Mouse (Mus musculus): ENCODE data around the gene Gpx8. TPM values are rescaled to one million over a fixed set of nuclear protein-coding genes. Genes with fewer than 3 reads are reported as not detected.

Gene Gpx8
- polyA plus RNA-seq, 2 experiments: 132 to 218 TPM

DNA sequence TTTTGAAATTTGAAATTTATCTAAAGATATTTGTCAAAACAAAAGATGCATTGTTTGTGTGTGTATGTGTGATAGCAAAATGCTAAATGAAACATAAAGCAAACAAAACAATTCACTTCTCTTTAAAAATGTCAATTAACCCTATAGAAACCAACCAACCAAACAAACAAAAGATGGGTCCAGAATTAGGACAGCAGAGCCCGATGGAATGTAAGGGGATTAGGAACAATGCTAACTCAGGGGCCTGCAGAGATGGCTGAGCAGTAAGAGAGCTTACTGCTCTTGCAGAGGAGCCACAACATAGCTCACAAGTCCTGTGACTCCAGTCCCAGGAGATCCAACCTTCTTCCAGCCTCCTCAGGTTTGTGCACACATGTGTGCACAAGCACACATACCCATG, 35.9 kb upstream of the Gpx8 start:
- no peak for ATAC-seq (ENCODE audit: low FRiP score, low read depth)
- no peak overlapping the region for H3K27ac ChIP-seq (replicated peaks; ENCODE audit: low read depth, low read length)
- no peak overlapping the region for H3K4me2 ChIP-seq (replicated peaks; ENCODE audit: low read depth, low read length, severe bottlenecking)
- H3K4me1 ChIP-seq (ENCODE audit: control insufficient read depth, insufficient read depth, low read length): no peaks in the 10 kb centered on the region
- DNase-seq (ENCODE audit: low spot score): no peak
- no peaks in the 10 kb centered on the region for H3K36me3 ChIP-seq (ENCODE audit: control insufficient read depth, insufficient read depth, low read length)
- H3K4me3 ChIP-seq (replicated peaks; ENCODE audit: low read length): no peak overlapping the region
- WGBS: 74% methylated on average over 1 of the region's 1 CpGs
- H3K9me3 ChIP-seq (ENCODE audit: control insufficient read depth, low read length): no peaks in the 10 kb centered on the region
- H3K27me3 ChIP-seq (ENCODE audit: control insufficient read depth, insufficient read depth, low read length): no peaks in the 10 kb centered on the region
- H3K9ac ChIP-seq (ENCODE audit: low read depth, low read length, severe bottlenecking): no peak overlapping the region
- TF ChIP-seq POLR2A (IDR thresholded peaks at IDR 0.05; ENCODE audit: borderline replicate concordance, extremely low read depth, insufficient read depth, insufficient read length): no peak

DNA sequence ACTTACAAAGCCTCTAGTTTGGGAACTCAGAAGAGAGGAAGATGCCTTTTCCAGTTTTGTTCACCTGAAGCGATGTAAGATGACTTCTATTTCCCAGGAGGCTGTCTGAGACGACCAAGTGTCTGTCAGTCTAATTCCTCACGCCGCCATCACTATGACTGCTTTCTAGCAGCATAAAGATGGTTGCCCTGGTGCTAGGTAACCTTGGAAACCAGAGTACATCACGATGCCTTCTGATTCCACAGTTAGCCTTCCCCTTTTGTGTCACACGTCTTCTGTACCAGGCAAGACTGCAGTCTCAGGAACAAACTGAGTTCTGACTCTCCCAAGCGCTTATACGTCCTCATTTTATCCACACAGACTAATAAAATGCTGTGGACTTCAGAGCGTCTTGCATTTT, 32.8 kb upstream of the Gpx8 start:
- 82% methylated on average over 9 of the region's 9 CpGs for WGBS
- H3K4me2 ChIP-seq (replicated peaks; ENCODE audit: low read depth, low read length, severe bottlenecking): no peak overlapping the region
- no peak for DNase-seq (ENCODE audit: low spot score)
- no peak for TF ChIP-seq POLR2A (IDR thresholded peaks at IDR 0.05; ENCODE audit: borderline replicate concordance, extremely low read depth, insufficient read depth, insufficient read length)
- H3K4me3 ChIP-seq (replicated peaks; ENCODE audit: low read length): no peak overlapping the region
- ATAC-seq (ENCODE audit: low FRiP score, low read depth): no peak
- no peak overlapping the region for H3K27ac ChIP-seq (replicated peaks; ENCODE audit: low read depth, low read length)
- no peaks in the 10 kb centered on the region for H3K9me3 ChIP-seq (ENCODE audit: control insufficient read depth, low read length)
- no peaks in the 10 kb centered on the region for H3K4me1 ChIP-seq (ENCODE audit: control insufficient read depth, insufficient read depth, low read length)
- no peaks in the 10 kb centered on the region for H3K27me3 ChIP-seq (ENCODE audit: control insufficient read depth, insufficient read depth, low read length)
- H3K9ac ChIP-seq (ENCODE audit: low read depth, low read length, severe bottlenecking): no peak overlapping the region
- H3K36me3 ChIP-seq (ENCODE audit: control insufficient read depth, insufficient read depth, low read length): no peaks in the 10 kb centered on the region

- Histone ChIP-seq H3K9ac (ENCODE audit: low read depth, low read length, severe bottlenecking) (no peak overlapping the region), H3K4me3 (replicated peaks; ENCODE audit: low read length) (no peak overlapping the region), H3K36me3 (ENCODE audit: control insufficient read depth, insufficient read depth, low read length) (no peaks in the 10 kb centered on the region), H3K9me3 (ENCODE audit: control insufficient read depth, low read length) (no peaks in the 10 kb centered on the region), H3K4me2 (replicated peaks; ENCODE audit: low read depth, low read length, severe bottlenecking) (no peak overlapping the region), H3K27ac (replicated peaks; ENCODE audit: low read depth, low read length) (no peak overlapping the region), H3K27me3 (ENCODE audit: control insufficient read depth, insufficient read depth, low read length) (no peaks in the 10 kb centered on the region), H3K4me1 (ENCODE audit: control insufficient read depth, insufficient read depth, low read length) (no peaks in the 10 kb centered on the region)
- no peak for ATAC-seq (ENCODE audit: low FRiP score, low read depth)
- WGBS: 86% methylated on average over 9 of the region's 9 CpGs
- DNase-seq (ENCODE audit: low spot score): no peak
- TF ChIP-seq POLR2A (IDR thresholded peaks at IDR 0.05; ENCODE audit: borderline replicate concordance, extremely low read depth, insufficient read depth, insufficient read length): no peak
Measured at GRCm38 (mm10) chr13:113064542-113064941, 18.3 kb upstream of the Gpx8 start.

GRCm38 (mm10) chr13:113061746-113062145, 15.5 kb upstream of the Gpx8 start:
- DNase-seq (ENCODE audit: low spot score): no peak
- no peaks in the 10 kb centered on the region for H3K36me3 ChIP-seq (ENCODE audit: control insufficient read depth, insufficient read depth, low read length)
- H3K4me2 ChIP-seq (replicated peaks; ENCODE audit: low read depth, low read length, severe bottlenecking): no peak overlapping the region
- H3K27me3 ChIP-seq (ENCODE audit: control insufficient read depth, insufficient read depth, low read length): no peaks in the 10 kb centered on the region
- TF ChIP-seq POLR2A (IDR thresholded peaks at IDR 0.05; ENCODE audit: borderline replicate concordance, extremely low read depth, insufficient read depth, insufficient read length): no peak
- H3K9me3 ChIP-seq (ENCODE audit: control insufficient read depth, low read length): no peaks in the 10 kb centered on the region
- H3K4me3 ChIP-seq (replicated peaks; ENCODE audit: low read length): no peak overlapping the region
- no peak overlapping the region for H3K9ac ChIP-seq (ENCODE audit: low read depth, low read length, severe bottlenecking)
- ATAC-seq (ENCODE audit: low FRiP score, low read depth): no peak
- H3K4me1 ChIP-seq (ENCODE audit: control insufficient read depth, insufficient read depth, low read length): no peaks in the 10 kb centered on the region
- 85% methylated on average over 6 of the region's 6 CpGs for WGBS
- no peak overlapping the region for H3K27ac ChIP-seq (replicated peaks; ENCODE audit: low read depth, low read length)

DNA sequence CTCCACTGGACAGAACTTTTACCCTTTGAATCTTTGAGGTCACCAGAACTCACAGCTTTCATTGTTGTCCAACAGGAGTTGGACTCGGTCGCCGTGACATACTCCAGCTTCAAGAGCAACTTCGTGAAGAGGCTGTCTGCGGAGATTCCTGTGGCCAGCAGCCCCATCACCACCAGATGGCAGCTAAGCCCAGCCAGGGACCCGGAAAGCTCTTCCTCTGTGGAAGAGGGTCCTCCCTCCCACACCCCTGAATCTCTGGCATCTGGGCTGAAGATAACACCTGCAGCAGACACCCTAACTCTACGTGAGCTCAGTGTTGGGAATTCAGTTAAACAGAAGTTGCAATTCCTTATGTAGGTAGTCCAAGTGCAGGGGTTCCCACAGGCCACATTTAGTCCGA, 9.6 kb upstream of the Gpx8 start:
- DNase-seq (ENCODE audit: low spot score): no peak
- H3K9me3 ChIP-seq (ENCODE audit: control insufficient read depth, low read length): no peaks in the 10 kb centered on the region
- WGBS: 37% methylated on average over 8 of the region's 8 CpGs

DNA sequence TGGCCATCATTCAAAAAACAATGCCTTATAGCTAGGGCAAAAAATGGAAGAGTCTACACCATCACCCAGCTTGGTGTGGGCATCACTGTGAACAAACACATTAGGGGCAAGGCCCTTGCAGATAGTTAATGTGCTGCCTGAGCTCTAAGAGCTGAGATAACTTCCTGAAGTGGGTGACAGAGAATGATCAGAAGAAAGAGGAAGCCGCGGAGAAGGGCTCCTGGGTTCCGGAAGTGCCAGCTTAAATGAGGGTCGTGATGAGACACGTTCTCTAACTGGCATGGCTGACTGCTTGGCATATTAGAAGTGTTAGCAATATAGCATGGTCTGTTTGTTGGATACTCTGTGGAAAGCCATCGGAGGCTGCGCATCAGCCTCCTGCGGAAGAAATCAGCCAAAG, 8.0 kb upstream of the Gpx8 start:
- no peak for ATAC-seq (ENCODE audit: low FRiP score, low read depth)
- no peak for TF ChIP-seq POLR2A (IDR thresholded peaks at IDR 0.05; ENCODE audit: borderline replicate concordance, extremely low read depth, insufficient read depth, insufficient read length)
- Histone ChIP-seq H3K4me1 (ENCODE audit: control insufficient read depth, insufficient read depth, low read length) (no peaks in the 10 kb centered on the region), H3K4me3 (replicated peaks; ENCODE audit: low read length) (no peak overlapping the region), H3K4me2 (replicated peaks; ENCODE audit: low read depth, low read length, severe bottlenecking) (no peak overlapping the region), H3K27ac (replicated peaks; ENCODE audit: low read depth, low read length) (no peak overlapping the region), H3K27me3 (ENCODE audit: control insufficient read depth, insufficient read depth, low read length) (no peaks in the 10 kb centered on the region), H3K9me3 (ENCODE audit: control insufficient read depth, low read length) (no peaks in the 10 kb centered on the region), H3K9ac (ENCODE audit: low read depth, low read length, severe bottlenecking) (no peak overlapping the region), H3K36me3 (ENCODE audit: control insufficient read depth, insufficient read depth, low read length) (no peaks in the 10 kb centered on the region)
- WGBS: 97% methylated on average over 8 of the region's 8 CpGs
- DNase-seq (ENCODE audit: low spot score): no peak

More for the DNA sequence above, 9.6 kb upstream of the Gpx8 start:
- no peak for ATAC-seq (ENCODE audit: low FRiP score, low read depth)
- no peaks in the 10 kb centered on the region for H3K27me3 ChIP-seq (ENCODE audit: control insufficient read depth, insufficient read depth, low read length)
- no peak overlapping the region for H3K4me3 ChIP-seq (replicated peaks; ENCODE audit: low read length)
- no peaks in the 10 kb centered on the region for H3K4me1 ChIP-seq (ENCODE audit: control insufficient read depth, insufficient read depth, low read length)
- no peak overlapping the region for H3K9ac ChIP-seq (ENCODE audit: low read depth, low read length, severe bottlenecking)
- H3K27ac ChIP-seq (replicated peaks; ENCODE audit: low read depth, low read length): no peak overlapping the region
- no peak for TF ChIP-seq POLR2A (IDR thresholded peaks at IDR 0.05; ENCODE audit: borderline replicate concordance, extremely low read depth, insufficient read depth, insufficient read length)
- no peaks in the 10 kb centered on the region for H3K36me3 ChIP-seq (ENCODE audit: control insufficient read depth, insufficient read depth, low read length)
- no peak overlapping the region for H3K4me2 ChIP-seq (replicated peaks; ENCODE audit: low read depth, low read length, severe bottlenecking)
